Mouse (Mus musculus) embryo, embryonic 10.5 days (tissue): Measurements from ENCODE around the gene Pcp2.

Source experiments
- DNase-seq: peaks from one replicate; pipeline ENCODE4 v3.0.0-alpha.2; 2015; ENCODE audit warnings: low spot score

Gene Pcp2

GRCm38 (mm10) chr8:3625445-3625844 lies at the start of gene Pcp2:
Gene Pcp2, minus strand, starts transcription at chr8:3625545.
- no peak for DNase-seq

GRCm38 (mm10) chr8:3674671-3675070 lies 49.3 kb upstream of the Pcp2 start:
- DNase-seq: no peak

- peak; percentile 90 for DNase-seq
Measured at GRCm38 (mm10) chr8:3671980-3672491, 46.7 kb upstream of the Pcp2 start, which contains the start of gene Fcor. Gene Fcor, minus strand, starts transcription at chr8:3672362.

GRCm38 (mm10) chr8:3670388-3670787 lies 45.0 kb upstream of the Pcp2 start:
- no peak for DNase-seq

GRCm38 (mm10) chr8:3665507-3665906 lies 40.2 kb upstream of the Pcp2 start, which contains the start of gene Mcemp1:
Gene Mcemp1, plus strand, starts transcription at chr8:3665754.
- no peak for DNase-seq

- no peak for DNase-seq
Measured at GRCm38 (mm10) chr8:3664405-3664804, 39.1 kb upstream of the Pcp2 start.

- no peak for DNase-seq
Measured at GRCm38 (mm10) chr8:3660889-3661288, 35.5 kb upstream of the Pcp2 start.

- peak; percentile 53 for DNase-seq
Measured at GRCm38 (mm10) chr8:3656725-3657381, 31.5 kb upstream of the Pcp2 start.

GRCm38 (mm10) chr8:3655526-3655925 lies 30.2 kb upstream of the Pcp2 start, which contains the start of gene Retn:
Gene Retn, plus strand, starts transcription at chr8:3655770.
- DNase-seq: no peak

- no peak for DNase-seq
Measured at GRCm38 (mm10) chr8:3654726-3655508, 29.6 kb upstream of the Pcp2 start.

- DNase-seq: no peak
Measured at GRCm38 (mm10) chr8:3652845-3653244, 27.5 kb upstream of the Pcp2 start.

- DNase-seq: peak; percentile 57
Measured at GRCm38 (mm10) chr8:3648990-3649389, 23.6 kb upstream of the Pcp2 start.

GRCm38 (mm10) chr8:3648268-3648667 lies 22.9 kb upstream of the Pcp2 start:
- DNase-seq: no peak

GRCm38 (mm10) chr8:3647561-3647960 lies 22.2 kb upstream of the Pcp2 start:
- DNase-seq: no peak

GRCm38 (mm10) chr8:3646824-3647531 lies 21.6 kb upstream of the Pcp2 start:
- DNase-seq: no peak

GRCm38 (mm10) chr8:3645804-3646203 lies 20.5 kb upstream of the Pcp2 start:
- DNase-seq: peak; percentile 8

GRCm38 (mm10) chr8:3631478-3631875 lies 6.1 kb upstream of the Pcp2 start:
- peak; percentile 28 for DNase-seq

GRCm38 (mm10) chr8:3630647-3631477 lies 5.5 kb upstream of the Pcp2 start, which contains the start of gene Stxbp2:
Gene Stxbp2, plus strand, starts transcription at chr8:3630955.
- peak; percentile 69 for DNase-seq

- DNase-seq: peak; percentile 45
Measured at GRCm38 (mm10) chr8:3628014-3628413, 2.7 kb upstream of the Pcp2 start.

- no peak for DNase-seq
Measured at GRCm38 (mm10) chr8:3626971-3627370, 1.6 kb upstream of the Pcp2 start.

- DNase-seq: no peak
Measured at GRCm38 (mm10) chr8:3622119-3622518, 3.2 kb downstream of the Pcp2 start.
